Mouse (Mus musculus) liver, postnatal 0 days (tissue): ENCODE data around the gene Itga3. TPM values are rescaled to one million over a fixed set of nuclear protein-coding genes. Genes with fewer than 3 reads are reported as not detected.

Source experiments
- ATAC-seq: fragments of 200-750 bp; cut with Nextera tagmentation; 2 replicates; pipeline ENCODE4 v1.8.0; 2017; ENCODE audit warnings: mild to moderate bottlenecking, moderate library complexity
- DNase-seq: peaks from one replicate; pipeline ENCODE4 v3.0.0-alpha.2; 2016
- H3K27ac ChIP-seq: fragments of 300-500 bp; sonication (generic); 2 replicates; pipeline ENCODE4 v1.5.1; 2014; ENCODE audit warnings: antibody characterized with exemption, moderate library complexity, mild to moderate bottlenecking, low read depth
- H3K27me3 ChIP-seq: fragments of 300-500 bp; sonication (generic); 2 replicates; pipeline ENCODE4 v1.6.1; 2014; ENCODE audit warnings: low read length, control low read depth, mixed read lengths; ENCODE audit not compliant: insufficient read depth
- H3K36me3 ChIP-seq: fragments of 300-500 bp; sonication (generic); replicated peaks from 2 replicates; pipeline ENCODE4 v1.6.1; 2014; ENCODE audit warnings: mild to moderate bottlenecking, control low read depth, low read length, moderate library complexity, mixed read lengths; ENCODE audit not compliant: insufficient read depth
- H3K4me1 ChIP-seq: fragments of 300-500 bp; sonication (generic); 2 replicates; pipeline ENCODE4 v1.6.1; 2014; ENCODE audit warnings: antibody characterized with exemption, mild to moderate bottlenecking, control low read depth; ENCODE audit not compliant: insufficient read depth
- H3K4me2 ChIP-seq: fragments of 300-500 bp; sonication (generic); 2 replicates; pipeline ENCODE4 v1.6.1; 2014; ENCODE audit warnings: low read depth, mild to moderate bottlenecking, low read length, moderate library complexity, mixed read lengths
- H3K4me3 ChIP-seq: fragments of 300-500 bp; sonication (generic); 2 replicates; pipeline ENCODE4 v1.5.1; 2014; ENCODE audit warnings: low read depth, low read length
- H3K9ac ChIP-seq: fragments of 300-500 bp; sonication (generic); replicated peaks from 2 replicates; pipeline ENCODE4 v1.6.1; 2014; ENCODE audit warnings: mild to moderate bottlenecking, moderate library complexity
- H3K9me3 ChIP-seq: fragments of 300-500 bp; sonication (generic); 2 replicates; pipeline ENCODE4 v1.6.1; 2016; ENCODE audit warnings: mild to moderate bottlenecking, control low read depth, low read length, mixed read lengths
- CTCF ChIP-seq: sonication (generic); IDR thresholded peaks from 2 replicates; pipeline ENCODE4 v1.5.1; 2016; ENCODE audit warnings: antibody characterized with exemption, low read depth
- EP300 ChIP-seq: IDR thresholded peaks from 2 replicates; pipeline ENCODE4 v1.6.1; 2016; ENCODE audit warnings: antibody characterized with exemption, low read depth, mild to moderate bottlenecking
- WGBS: fragments of 180-500 bp; shearing (Covaris S2); extraction: QIAGEN DNeasy Blood & Tissue Kit; methylation state at CpG from one replicate; pipeline ENCODE4 v1.1.7; 2014; ENCODE audit not compliant: insufficient replicate concordance; 5-methylcytosine and 5-hydroxymethylcytosine counted together
- polyA plus RNA-seq: library from polyadenylated mRNA; unstranded; fragments of >200 nt; fragmentation: Nextera tagmentation; extraction: Ambion mirVana; gene quantifications from 2 replicates; pipeline ENCODE4 v1.2.1, GENCODE M21; 2015

The Itga3 gene
- polyA plus RNA-seq, 1 experiment from 2014 or later, result 1.0 TPM

GRCm38 (mm10) chr11:95038818-95039655 is 37.6 kb downstream of the Itga3 start:
- Histone ChIP-seq H3K9me3 (no peaks in the 10 kb centered on the region), H3K4me3 (no peak overlapping the region), H3K27me3 (no peaks in the 10 kb centered on the region), H3K9ac (no peak overlapping the region), H3K36me3 (no peaks in the 10 kb centered on the region; the same call in 1 of the 2 replicates), H3K27ac (peak overlapping the region; percentile 66), H3K4me1 (peaks cover 21% of the 10 kb centered on the region), H3K4me2 (0 out of 2 replicates have a peak overlapping the region, but pooled peaks have one; percentile 97)
- WGBS, result 76% methylated on average over 13 of the region's 13 CpGs
- no peak for TF ChIP-seq EP300
- no peak for TF ChIP-seq CTCF
- peak; percentile 12 for ATAC-seq
- DNase-seq, result no peak

GRCm38 (mm10) chr11:95038156-95038817 is 38.3 kb downstream of the Itga3 start:
- H3K27ac ChIP-seq, result peak overlapping the region; percentile 61; the same call in 1 of the 2 replicates
- no peak overlapping the region for H3K4me3 ChIP-seq
- no peak for DNase-seq
- no peak for ATAC-seq
- TF ChIP-seq EP300, result no peak
- no peak for TF ChIP-seq CTCF
- no peaks in the 10 kb centered on the region; the same call in 1 of the 2 replicates for H3K36me3 ChIP-seq
- H3K4me2 ChIP-seq, result no peak overlapping the region
- WGBS, result 69% methylated on average over 14 of the region's 14 CpGs
- H3K4me1 ChIP-seq, result peaks cover 21% of the 10 kb centered on the region
- no peaks in the 10 kb centered on the region for H3K27me3 ChIP-seq
- H3K9me3 ChIP-seq, result no peaks in the 10 kb centered on the region
- H3K9ac ChIP-seq, result no peak overlapping the region

GRCm38 (mm10) chr11:95037306-95037705 is 39.3 kb downstream of the Itga3 start:
- Histone ChIP-seq H3K27ac (no peak overlapping the region), H3K9ac (no peak overlapping the region; the same call in 1 of the 2 replicates), H3K9me3 (no peaks in the 10 kb centered on the region), H3K4me2 (no peak overlapping the region), H3K4me3 (no peak overlapping the region), H3K36me3 (no peaks in the 10 kb centered on the region; the same call in 1 of the 2 replicates), H3K27me3 (no peaks in the 10 kb centered on the region), H3K4me1 (peaks cover 21% of the 10 kb centered on the region)
- no peak for ATAC-seq
- no peak for DNase-seq
- WGBS, result 71% methylated on average over 6 of the region's 6 CpGs
- TF ChIP-seq EP300 (no peak), CTCF (no peak)

GRCm38 (mm10) chr11:95036521-95036920 is 40.1 kb downstream of the Itga3 start:
- H3K36me3 ChIP-seq, result peaks cover 1% of the 10 kb centered on the region; the same call in 1 of the 2 replicates
- no peak overlapping the region for H3K4me2 ChIP-seq
- TF ChIP-seq CTCF (no peak), EP300 (no peak)
- H3K9me3 ChIP-seq, result no peaks in the 10 kb centered on the region
- ATAC-seq (no peak), DNase-seq (no peak)
- H3K27me3 ChIP-seq, result no peaks in the 10 kb centered on the region
- WGBS, result 87% methylated on average over 5 of the region's 5 CpGs
- no peak overlapping the region for H3K27ac ChIP-seq
- H3K4me1 ChIP-seq, result peaks cover 14% of the 10 kb centered on the region
- H3K9ac ChIP-seq, result no peak overlapping the region
- no peak overlapping the region for H3K4me3 ChIP-seq

GRCm38 (mm10) chr11:95034902-95035301 is 41.7 kb downstream of the Itga3 start:
- H3K36me3 ChIP-seq, result peaks cover 3% of the 10 kb centered on the region; the same call in 1 of the 2 replicates
- no peaks in the 10 kb centered on the region for H3K9me3 ChIP-seq
- ATAC-seq (no peak), DNase-seq (no peak)
- WGBS, result 70% methylated on average over 10 of the region's 10 CpGs
- no peak overlapping the region for H3K9ac ChIP-seq
- H3K4me2 ChIP-seq, result no peak overlapping the region
- TF ChIP-seq CTCF (no peak), EP300 (no peak)
- peaks cover 2% of the 10 kb centered on the region; the same call in 1 of the 2 replicates for H3K4me1 ChIP-seq
- no peak overlapping the region for H3K27ac ChIP-seq
- H3K4me3 ChIP-seq, result no peak overlapping the region
- no peaks in the 10 kb centered on the region for H3K27me3 ChIP-seq

GRCm38 (mm10) chr11:95033617-95034016 is 43.0 kb downstream of the Itga3 start:
- H3K27me3 ChIP-seq, result no peaks in the 10 kb centered on the region
- 62% methylated on average over 14 of the region's 14 CpGs for WGBS
- H3K4me1 ChIP-seq, result no peaks in the 10 kb centered on the region
- H3K9ac ChIP-seq, result no peak overlapping the region
- no peak for ATAC-seq
- H3K36me3 ChIP-seq, result peaks cover 3% of the 10 kb centered on the region; the same call in 1 of the 2 replicates
- no peaks in the 10 kb centered on the region for H3K9me3 ChIP-seq
- H3K4me3 ChIP-seq, result no peak overlapping the region
- H3K4me2 ChIP-seq, result no peak overlapping the region
- H3K27ac ChIP-seq, result no peak overlapping the region
- no peak for DNase-seq
- TF ChIP-seq CTCF (no peak), EP300 (no peak)
